Mouse (Mus musculus): Measurements from ENCODE around the gene Smim6. TPM values are rescaled to one million over a fixed set of nuclear protein-coding genes. Genes with fewer than 3 reads are reported as not detected.

Smim6 gene
- polyA plus RNA-seq, 1 experiment from 2014 or later: 9.4 TPM

DNA sequence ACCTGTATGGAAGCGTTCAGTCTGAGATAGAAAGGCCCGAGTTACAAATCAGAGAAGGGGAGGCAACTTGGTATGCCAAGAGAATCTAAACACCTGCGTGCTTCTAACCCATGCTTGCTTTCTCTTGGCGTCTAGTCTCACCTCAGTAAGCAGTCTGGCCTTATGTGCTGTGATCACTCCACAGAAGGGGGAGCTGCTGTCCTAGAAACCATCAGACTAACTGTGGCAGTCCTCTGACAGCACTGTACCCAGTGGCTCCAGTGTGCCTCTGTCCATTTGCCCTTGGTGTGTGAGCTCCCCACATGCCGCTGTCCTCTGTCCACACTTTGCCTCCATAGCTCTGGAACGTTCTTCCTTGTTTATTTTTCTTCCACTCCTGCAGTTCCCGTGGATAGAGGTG is 30.2 kb downstream of the Smim6 start:
- peaks cover 71% of the 10 kb centered on the region for H3K36me3 ChIP-seq (ENCODE audit: control insufficient read depth, insufficient read depth, low read length)
- no peaks in the 10 kb centered on the region for H3K4me1 ChIP-seq (ENCODE audit: control insufficient read depth, insufficient read depth, low read length)
- no peak overlapping the region for H3K4me3 ChIP-seq (ENCODE audit: low read length)
- no peak overlapping the region for H3K27ac ChIP-seq (ENCODE audit: low read depth, low read length)
- H3K9me3 ChIP-seq (ENCODE audit: control insufficient read depth, low read length): no peaks in the 10 kb centered on the region
- no peaks in the 10 kb centered on the region for H3K27me3 ChIP-seq (ENCODE audit: control insufficient read depth, insufficient read depth, low read length)
- ATAC-seq (ENCODE audit: low FRiP score, low TSS enrichment): no peak
- H3K9ac ChIP-seq (ENCODE audit: low read depth, low read length): no peak overlapping the region
- H3K4me2 ChIP-seq (replicated peaks; ENCODE audit: low read depth, low read length): no peak overlapping the region
- WGBS: 71% methylated on average over 7 of the region's 7 CpGs

DNA sequence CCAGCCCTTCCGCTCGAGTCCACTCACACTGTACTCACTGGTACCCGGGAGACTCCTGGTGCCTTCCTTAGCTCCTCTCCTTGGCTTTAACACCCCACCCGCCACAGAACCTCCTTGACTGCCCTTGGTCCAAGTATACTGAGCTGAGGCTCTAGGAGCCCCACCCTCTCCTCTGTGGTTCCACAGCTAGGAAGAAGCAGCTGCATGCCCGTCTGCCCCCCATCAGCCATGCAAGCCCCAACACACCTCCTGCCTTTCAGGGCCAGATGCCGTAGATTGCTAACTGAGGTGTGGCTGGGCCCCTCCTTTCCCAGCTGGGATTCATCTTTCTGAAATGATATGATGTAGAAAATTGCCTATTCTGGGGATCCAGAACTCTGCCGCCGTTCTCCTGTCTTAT is 33.4 kb downstream of the Smim6 start:
- no peak overlapping the region for H3K27ac ChIP-seq (ENCODE audit: low read depth, low read length)
- ATAC-seq (ENCODE audit: low FRiP score, low TSS enrichment): no peak
- H3K36me3 ChIP-seq (ENCODE audit: control insufficient read depth, insufficient read depth, low read length): peaks cover 74% of the 10 kb centered on the region

DNA sequence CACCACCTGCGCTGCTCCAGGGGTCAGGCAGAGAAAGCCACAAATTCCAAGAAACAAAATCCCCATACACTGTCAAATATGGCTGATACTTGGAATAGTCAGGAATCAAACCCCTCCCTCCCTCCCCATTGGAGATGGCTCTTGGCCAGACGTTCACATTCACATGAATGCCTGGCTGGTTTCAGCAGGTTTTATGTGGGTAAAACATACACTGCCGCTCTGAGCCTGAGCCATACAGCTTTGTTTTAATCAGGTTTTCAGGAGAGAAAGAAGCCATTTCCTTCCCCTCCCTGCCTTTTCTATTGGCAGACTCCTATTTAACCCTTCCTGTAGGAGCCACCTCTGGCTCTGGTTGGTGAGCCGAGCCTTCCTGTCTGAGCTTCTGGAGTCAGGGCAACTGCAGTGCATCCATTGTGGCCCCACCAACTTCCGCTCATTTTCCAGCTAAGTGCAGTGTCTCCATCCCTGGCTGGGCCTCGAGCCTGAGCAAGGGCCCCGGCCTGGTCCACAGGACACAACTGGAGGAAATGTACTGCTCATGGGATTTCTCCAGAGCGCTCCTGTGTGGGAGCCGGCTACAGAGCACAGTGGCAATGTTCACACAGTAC is 34.5 kb downstream of the Smim6 start:
- Histone ChIP-seq H3K36me3 (ENCODE audit: control insufficient read depth, insufficient read depth, low read length) (peaks cover 76% of the 10 kb centered on the region), H3K4me2 (replicated peaks; ENCODE audit: low read depth, low read length) (no peak overlapping the region), H3K27ac (ENCODE audit: low read depth, low read length) (no peak overlapping the region), H3K27me3 (ENCODE audit: control insufficient read depth, insufficient read depth, low read length) (no peaks in the 10 kb centered on the region), H3K9me3 (ENCODE audit: control insufficient read depth, low read length) (no peaks in the 10 kb centered on the region), H3K9ac (ENCODE audit: low read depth, low read length) (no peak overlapping the region), H3K4me1 (ENCODE audit: control insufficient read depth, insufficient read depth, low read length) (no peaks in the 10 kb centered on the region), H3K4me3 (ENCODE audit: low read length) (no peak overlapping the region)
- 90% methylated on average over 9 of the region's 9 CpGs for WGBS
- ATAC-seq (ENCODE audit: low FRiP score, low TSS enrichment): no peak

More for the DNA sequence above, 33.4 kb downstream of the Smim6 start:
- Histone ChIP-seq H3K4me3 (ENCODE audit: low read length) (no peak overlapping the region), H3K27me3 (ENCODE audit: control insufficient read depth, insufficient read depth, low read length) (no peaks in the 10 kb centered on the region), H3K4me1 (ENCODE audit: control insufficient read depth, insufficient read depth, low read length) (no peaks in the 10 kb centered on the region), H3K9ac (ENCODE audit: low read depth, low read length) (no peak overlapping the region), H3K4me2 (replicated peaks; ENCODE audit: low read depth, low read length) (no peak overlapping the region), H3K9me3 (ENCODE audit: control insufficient read depth, low read length) (no peaks in the 10 kb centered on the region)
- WGBS: 91% methylated on average over 8 of the region's 8 CpGs

DNA sequence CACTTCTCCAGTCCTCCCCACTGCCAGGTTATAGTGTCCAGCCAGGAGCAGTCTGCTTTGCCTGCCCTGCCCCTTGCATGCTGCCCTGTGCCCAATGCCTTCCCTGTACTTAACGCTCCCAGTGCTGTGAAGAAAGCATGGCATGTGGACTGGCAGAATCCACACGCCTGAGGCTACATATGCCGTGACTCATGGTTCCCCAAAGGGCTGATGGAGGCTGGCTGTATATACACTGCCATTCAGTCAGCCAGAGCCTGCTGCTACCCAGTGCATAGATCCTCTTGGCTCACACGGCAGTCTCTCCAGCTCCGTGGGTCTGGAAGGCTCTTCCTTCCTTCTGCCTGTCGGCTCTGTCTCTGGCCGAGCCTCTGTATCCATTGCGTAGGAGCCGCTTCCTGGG is 36.5 kb downstream of the Smim6 start:
- Histone ChIP-seq H3K9me3 (ENCODE audit: control insufficient read depth, low read length) (no peaks in the 10 kb centered on the region), H3K4me1 (ENCODE audit: control insufficient read depth, insufficient read depth, low read length) (no peaks in the 10 kb centered on the region), H3K27me3 (ENCODE audit: control insufficient read depth, insufficient read depth, low read length) (no peaks in the 10 kb centered on the region), H3K9ac (ENCODE audit: low read depth, low read length) (no peak overlapping the region), H3K4me2 (replicated peaks; ENCODE audit: low read depth, low read length) (no peak overlapping the region), H3K4me3 (ENCODE audit: low read length) (no peak overlapping the region), H3K27ac (ENCODE audit: low read depth, low read length) (no peak overlapping the region), H3K36me3 (ENCODE audit: control insufficient read depth, insufficient read depth, low read length) (peaks cover 78% of the 10 kb centered on the region)
- 90% methylated on average over 9 of the region's 9 CpGs for WGBS
- ATAC-seq (ENCODE audit: low FRiP score, low TSS enrichment): no peak

DNA sequence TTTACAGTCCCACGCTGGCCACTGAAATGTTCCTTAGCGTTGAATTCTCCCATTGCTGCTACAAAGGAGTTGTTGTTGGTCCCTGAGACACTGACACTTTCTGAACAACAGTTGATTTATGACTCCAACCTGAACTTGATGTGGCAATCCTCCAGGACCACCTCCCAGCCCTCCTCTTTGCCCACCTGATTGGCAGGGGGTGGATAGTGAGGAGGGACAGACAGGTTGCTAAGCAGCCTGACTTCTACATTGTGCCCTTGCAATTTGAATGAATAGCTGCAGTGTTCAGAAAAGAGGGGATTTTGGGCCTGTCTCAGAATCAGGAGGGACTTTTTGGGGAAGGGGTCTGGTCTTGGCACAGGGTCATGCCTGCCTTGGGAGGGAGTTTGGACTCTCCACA is 38.9 kb downstream of the Smim6 start:
- WGBS: 88% methylated on average over 2 of the region's 2 CpGs
- Histone ChIP-seq H3K27me3 (ENCODE audit: control insufficient read depth, insufficient read depth, low read length) (no peaks in the 10 kb centered on the region), H3K9me3 (ENCODE audit: control insufficient read depth, low read length) (no peaks in the 10 kb centered on the region), H3K9ac (ENCODE audit: low read depth, low read length) (no peak overlapping the region), H3K27ac (ENCODE audit: low read depth, low read length) (no peak overlapping the region), H3K4me1 (ENCODE audit: control insufficient read depth, insufficient read depth, low read length) (no peaks in the 10 kb centered on the region), H3K4me3 (ENCODE audit: low read length) (no peak overlapping the region), H3K4me2 (replicated peaks; ENCODE audit: low read depth, low read length) (no peak overlapping the region), H3K36me3 (ENCODE audit: control insufficient read depth, insufficient read depth, low read length) (peaks cover 85% of the 10 kb centered on the region)
- no peak for ATAC-seq (ENCODE audit: low FRiP score, low TSS enrichment)

DNA sequence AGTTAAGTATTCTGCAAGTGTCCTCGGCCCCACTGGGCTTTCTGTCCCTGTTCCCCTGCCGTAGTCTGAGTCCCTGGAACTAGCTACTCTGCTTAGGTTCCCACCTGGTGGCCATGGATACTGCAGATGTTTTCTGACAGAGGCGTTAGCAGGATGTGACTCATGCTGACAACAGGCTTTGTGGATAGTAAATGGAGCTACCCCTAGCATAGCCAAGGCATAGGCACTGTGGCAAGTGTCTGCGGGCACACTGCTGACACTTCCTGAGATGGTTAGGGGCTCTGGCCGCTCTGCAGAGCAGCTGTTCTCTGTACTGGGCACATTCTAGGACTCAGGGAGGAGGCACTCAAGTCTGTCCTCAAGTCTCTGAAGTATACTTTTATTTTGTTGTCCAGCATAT is 42.9 kb downstream of the Smim6 start:
- Histone ChIP-seq H3K4me2 (replicated peaks; ENCODE audit: low read depth, low read length) (no peak overlapping the region), H3K36me3 (ENCODE audit: control insufficient read depth, insufficient read depth, low read length) (peaks cover 75% of the 10 kb centered on the region), H3K4me1 (ENCODE audit: control insufficient read depth, insufficient read depth, low read length) (no peaks in the 10 kb centered on the region), H3K9ac (ENCODE audit: low read depth, low read length) (no peak overlapping the region), H3K27ac (ENCODE audit: low read depth, low read length) (no peak overlapping the region), H3K27me3 (ENCODE audit: control insufficient read depth, insufficient read depth, low read length) (no peaks in the 10 kb centered on the region), H3K4me3 (ENCODE audit: low read length) (no peak overlapping the region), H3K9me3 (ENCODE audit: control insufficient read depth, low read length) (no peaks in the 10 kb centered on the region)
- 85% methylated on average over 5 of the region's 5 CpGs for WGBS
- no peak for ATAC-seq (ENCODE audit: low FRiP score, low TSS enrichment)

DNA sequence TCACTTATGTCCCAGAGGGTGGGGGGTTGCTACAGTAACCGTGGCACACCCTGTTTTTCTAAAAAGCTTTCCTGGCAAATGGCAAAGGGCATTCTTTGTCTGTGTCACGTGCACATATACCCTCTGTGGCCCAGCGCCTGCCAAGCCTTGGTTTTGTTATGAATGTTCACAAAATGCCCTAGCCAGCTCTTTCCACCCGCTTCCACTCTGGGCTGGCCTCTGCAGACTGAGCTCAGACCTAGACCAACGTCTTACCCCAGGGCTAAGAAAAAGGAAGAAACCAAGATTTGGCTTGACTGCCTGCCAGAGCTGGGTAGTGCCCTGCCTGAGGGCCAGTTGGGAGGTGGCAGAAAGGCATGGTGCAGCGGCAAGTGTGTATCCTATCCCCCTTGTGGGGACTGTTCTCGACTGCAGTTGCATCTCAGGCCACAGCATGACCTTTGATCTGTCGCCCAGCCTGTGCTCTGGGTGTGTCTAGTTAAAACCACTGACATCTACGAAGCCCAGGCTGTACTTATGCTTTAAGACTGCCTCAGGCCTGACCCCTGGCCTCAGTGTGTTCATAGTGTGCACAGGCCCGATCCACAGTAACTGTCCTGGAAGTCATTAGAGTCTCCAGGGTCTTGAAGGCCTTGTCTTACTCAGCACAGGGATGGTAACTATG is 43.5 kb downstream of the Smim6 start:
- no peaks in the 10 kb centered on the region for H3K4me1 ChIP-seq (ENCODE audit: control insufficient read depth, insufficient read depth, low read length)
- peaks cover 78% of the 10 kb centered on the region for H3K36me3 ChIP-seq (ENCODE audit: control insufficient read depth, insufficient read depth, low read length)
- H3K4me3 ChIP-seq (ENCODE audit: low read length): no peak overlapping the region
- ATAC-seq (ENCODE audit: low FRiP score, low TSS enrichment): no peak
- no peak overlapping the region for H3K27ac ChIP-seq (ENCODE audit: low read depth, low read length)
- no peak overlapping the region for H3K9ac ChIP-seq (ENCODE audit: low read depth, low read length)
- no peak overlapping the region for H3K4me2 ChIP-seq (replicated peaks; ENCODE audit: low read depth, low read length)
- 74% methylated on average over 10 of the region's 10 CpGs for whole genome bisulfite sequencing
- H3K9me3 ChIP-seq (ENCODE audit: control insufficient read depth, low read length): no peaks in the 10 kb centered on the region
- no peaks in the 10 kb centered on the region for H3K27me3 ChIP-seq (ENCODE audit: control insufficient read depth, insufficient read depth, low read length)

DNA sequence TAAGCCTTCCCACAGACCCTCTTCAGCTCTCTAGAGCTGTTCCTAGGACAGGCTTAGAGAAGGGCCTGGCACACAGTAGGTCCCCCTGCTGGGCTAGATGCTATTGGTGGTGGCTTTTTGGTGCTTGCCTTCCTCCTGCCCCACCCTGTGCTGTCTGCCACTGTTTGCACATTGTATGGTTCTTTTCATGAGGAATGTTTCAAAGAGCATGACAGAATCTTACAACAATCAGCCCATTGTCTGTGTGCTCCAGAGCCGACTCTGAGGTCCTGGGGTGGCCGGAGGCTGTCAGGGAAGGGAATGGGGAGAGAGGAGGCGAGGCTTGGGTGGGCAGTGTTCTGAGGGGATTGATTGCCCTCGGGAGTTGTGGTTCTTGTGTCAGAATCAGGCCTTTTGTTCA is 44.6 kb downstream of the Smim6 start:
- Histone ChIP-seq H3K9ac (ENCODE audit: low read depth, low read length) (no peak overlapping the region), H3K4me2 (replicated peaks; ENCODE audit: low read depth, low read length) (no peak overlapping the region), H3K4me1 (ENCODE audit: control insufficient read depth, insufficient read depth, low read length) (no peaks in the 10 kb centered on the region), H3K9me3 (ENCODE audit: control insufficient read depth, low read length) (no peaks in the 10 kb centered on the region), H3K4me3 (ENCODE audit: low read length) (no peak overlapping the region), H3K36me3 (ENCODE audit: control insufficient read depth, insufficient read depth, low read length) (peaks cover 78% of the 10 kb centered on the region), H3K27ac (ENCODE audit: low read depth, low read length) (no peak overlapping the region), H3K27me3 (ENCODE audit: control insufficient read depth, insufficient read depth, low read length) (no peaks in the 10 kb centered on the region)
- no peak for ATAC-seq (ENCODE audit: low FRiP score, low TSS enrichment)
- 44% methylated on average over 4 of the region's 4 CpGs for WGBS

DNA sequence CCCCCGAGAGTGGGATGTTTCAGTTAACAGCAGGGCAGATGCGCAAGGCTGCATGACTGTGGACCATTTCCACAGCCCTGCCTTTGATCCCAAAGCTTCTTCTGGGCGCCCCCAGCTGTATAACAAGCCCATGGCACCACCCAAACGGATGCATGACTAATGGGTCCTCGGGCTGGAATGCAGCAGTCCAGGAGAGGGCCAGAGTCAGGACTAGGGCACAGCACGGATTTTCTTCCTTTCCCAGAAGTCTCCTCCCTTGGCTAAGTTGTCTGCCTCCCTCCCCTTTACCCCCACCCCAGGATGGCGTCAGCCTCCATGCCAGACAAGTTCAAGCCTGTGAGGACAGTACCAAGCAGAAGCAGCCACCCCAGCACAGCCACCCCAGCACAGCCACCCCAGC is 46.2 kb downstream of the Smim6 start:
- 65% methylated on average over 7 of the region's 7 CpGs for WGBS
- no peaks in the 10 kb centered on the region for H3K4me1 ChIP-seq (ENCODE audit: control insufficient read depth, insufficient read depth, low read length)
- no peaks in the 10 kb centered on the region for H3K27me3 ChIP-seq (ENCODE audit: control insufficient read depth, insufficient read depth, low read length)
- no peak for ATAC-seq (ENCODE audit: low FRiP score, low TSS enrichment)
- peaks cover 78% of the 10 kb centered on the region for H3K36me3 ChIP-seq (ENCODE audit: control insufficient read depth, insufficient read depth, low read length)
- no peak overlapping the region for H3K4me3 ChIP-seq (ENCODE audit: low read length)
- H3K9me3 ChIP-seq (ENCODE audit: control insufficient read depth, low read length): no peaks in the 10 kb centered on the region
- no peak overlapping the region for H3K9ac ChIP-seq (ENCODE audit: low read depth, low read length)
- H3K4me2 ChIP-seq (replicated peaks; ENCODE audit: low read depth, low read length): no peak overlapping the region
- H3K27ac ChIP-seq (ENCODE audit: low read depth, low read length): no peak overlapping the region
